Mouse (Mus musculus): ENCODE measurements at regions not wholly inside any gene's neighbourhood (a gene's known extent, or its start where the extent isn't known, plus 50 kb on each side); places are given as distances from the start of the nearest gene placed in this dataset.

DNA sequence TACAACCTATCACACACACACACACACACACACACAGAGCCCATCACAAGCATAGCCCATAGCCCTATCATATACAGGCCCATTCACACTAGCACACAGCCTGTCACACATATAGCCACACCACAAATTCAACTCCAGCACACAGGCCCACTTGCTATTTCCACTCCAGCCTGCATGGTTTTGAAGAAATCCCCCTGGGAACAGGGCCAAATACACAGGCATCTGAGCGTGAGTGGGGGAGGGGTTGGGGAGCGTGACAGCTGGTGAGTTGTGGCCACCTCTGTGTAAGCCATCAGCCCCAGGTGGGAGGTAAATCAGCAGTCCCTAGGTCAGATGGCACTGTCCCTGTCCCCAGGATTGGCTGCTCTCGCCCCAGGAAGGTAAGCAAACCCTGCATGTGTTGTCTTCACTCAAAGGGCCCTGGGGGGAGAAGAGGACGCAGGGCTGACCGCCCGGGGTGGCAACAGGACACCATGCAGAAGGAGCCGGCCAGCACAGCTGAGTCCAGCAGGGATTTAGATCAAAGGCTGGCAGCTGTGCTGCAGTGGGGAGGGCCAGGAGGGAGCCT is 153.6 kb upstream of the Gm3448 start:
- no peak for DNase-seq (ENCODE audit: low read depth, low spot score)

DNA sequence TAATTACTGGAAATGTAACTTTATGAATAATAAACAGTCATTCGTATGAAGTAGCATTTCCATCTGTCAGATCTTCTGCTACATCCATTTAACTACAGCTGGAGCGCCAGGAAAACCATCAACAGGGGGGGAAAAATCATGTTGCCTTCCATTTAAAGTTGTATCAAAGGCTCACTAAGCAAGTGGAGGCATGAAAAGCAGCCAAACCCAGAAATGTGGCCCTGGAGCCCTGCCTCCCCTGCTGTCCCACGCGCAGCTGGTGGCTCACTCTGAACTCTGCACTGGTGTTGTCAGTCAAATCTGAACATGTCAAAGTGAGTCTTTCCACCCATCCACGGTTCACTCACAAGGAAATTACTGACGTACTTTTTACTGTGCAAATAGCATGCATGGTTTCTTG is 152.5 kb upstream of the Gm3448 start:
- no peak for DNase-seq (ENCODE audit: low read depth, low spot score)

DNA sequence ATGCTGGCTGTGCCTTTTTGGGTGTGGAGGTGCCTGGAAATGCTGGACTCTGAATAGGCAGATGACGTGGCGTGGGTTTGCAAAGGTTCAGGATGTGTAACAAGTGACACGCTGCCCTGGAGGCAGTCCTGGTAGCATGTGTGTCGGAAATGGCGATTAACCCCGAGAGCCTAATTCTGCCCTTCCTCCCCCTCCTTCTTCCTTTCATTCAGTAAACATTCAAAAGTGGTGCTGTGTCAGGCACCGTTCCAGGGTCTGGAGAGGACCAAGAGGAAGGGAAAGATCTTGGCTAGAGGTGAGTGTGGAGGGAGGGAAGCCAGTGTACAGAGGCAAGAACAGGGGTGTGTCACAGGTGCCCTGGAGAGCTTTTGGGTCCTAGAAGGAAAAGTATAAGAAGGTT is 151.5 kb upstream of the Gm3448 start:
- DNase-seq (ENCODE audit: low read depth, low spot score), result no peak

DNA sequence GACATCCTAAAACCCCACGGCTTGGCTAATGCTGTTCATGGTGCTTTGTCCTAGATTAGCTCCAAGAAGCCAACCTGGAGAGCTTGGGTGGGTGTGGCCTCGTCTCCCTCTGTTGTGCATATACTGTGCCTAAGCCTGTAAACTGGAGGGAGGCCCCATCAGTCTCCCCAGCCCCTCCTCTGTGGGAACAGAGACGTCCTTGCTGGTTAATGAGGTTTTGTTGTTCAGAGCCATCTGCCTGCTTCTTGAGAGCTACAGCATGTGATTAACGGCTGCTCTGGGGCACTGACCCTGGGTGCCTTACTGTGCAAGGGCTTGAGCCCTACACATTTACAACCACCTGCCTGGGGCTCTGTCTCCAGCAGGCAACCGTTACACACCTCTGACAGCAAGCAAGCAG is 143.9 kb upstream of the Gm3448 start:
- peak; percentile 53 for DNase-seq (ENCODE audit: low read depth, low spot score)

DNA sequence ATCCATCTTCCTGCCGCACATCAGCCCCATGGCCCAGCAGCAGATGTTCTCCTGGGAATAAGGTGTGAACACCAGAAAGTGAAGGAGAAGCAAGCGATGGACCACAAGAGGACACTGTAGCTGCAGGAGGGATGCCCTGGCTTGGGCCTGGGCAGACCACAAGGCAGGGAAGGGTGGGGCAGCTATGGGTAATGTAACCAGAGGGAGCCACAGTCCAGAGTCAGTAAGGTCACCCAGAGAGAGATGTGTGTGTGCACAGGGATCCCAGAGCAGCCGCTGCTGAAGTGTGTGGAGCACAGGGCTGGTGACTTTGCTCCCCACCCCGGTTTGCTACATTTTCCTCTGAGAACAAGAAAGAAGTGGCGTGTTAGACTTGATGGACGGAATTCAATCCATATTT is 142.5 kb upstream of the Gm3448 start:
- no peak for DNase-seq (ENCODE audit: low read depth, low spot score)

DNA sequence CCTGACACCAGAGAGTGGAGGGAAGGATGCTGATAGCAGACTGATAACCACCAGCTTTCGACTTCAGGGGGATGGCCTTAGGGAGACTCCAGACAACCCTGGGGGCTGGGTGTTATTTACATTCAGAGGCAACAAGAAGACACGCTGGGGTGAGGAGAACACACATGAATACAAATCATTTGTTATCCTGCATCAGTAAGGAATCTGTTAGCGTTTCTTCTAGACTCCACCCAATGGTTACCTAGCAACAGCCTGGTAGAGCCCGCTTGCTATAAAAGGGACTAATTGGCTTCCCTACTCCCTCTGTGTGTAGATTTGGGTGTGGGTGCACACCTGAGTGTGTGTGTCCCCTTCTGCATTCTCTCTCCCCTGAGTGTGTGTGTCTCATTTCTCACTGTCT is 140.8 kb upstream of the Gm3448 start:
- DNase-seq (ENCODE audit: low read depth, low spot score), result peak; percentile 75

DNA sequence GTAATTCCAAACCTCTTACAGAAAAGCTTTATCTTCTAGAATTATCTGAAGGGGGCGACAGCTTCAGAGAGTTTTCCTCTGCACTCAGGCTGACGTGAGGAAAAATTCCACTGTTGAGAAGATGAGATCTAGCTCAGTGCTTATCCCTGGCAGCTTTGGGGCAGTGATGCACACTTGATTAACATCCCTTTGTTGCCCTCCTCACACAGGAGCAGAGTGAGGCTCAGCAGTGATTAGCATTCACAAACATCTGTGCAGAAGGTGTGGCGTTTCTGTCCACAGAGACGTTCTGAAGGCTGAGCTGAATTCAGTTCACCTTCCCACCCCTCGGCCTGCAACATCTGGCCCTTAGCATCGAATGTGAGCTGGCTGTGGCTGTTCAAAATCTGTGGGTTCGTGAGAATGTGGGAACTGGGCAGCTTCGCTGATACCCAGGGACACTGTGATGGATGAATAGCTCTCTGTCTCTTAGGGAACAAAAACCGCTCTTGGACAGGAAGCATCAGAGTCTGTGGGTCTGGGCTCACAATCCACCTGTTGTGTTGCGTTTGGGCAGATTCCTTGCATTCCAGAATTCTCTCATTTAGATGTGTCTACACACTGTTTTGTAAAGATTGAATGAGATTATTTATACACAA is 139.0 kb upstream of the Gm3448 start:
- DNase-seq (ENCODE audit: low read depth, low spot score), result peak; percentile 22

DNA sequence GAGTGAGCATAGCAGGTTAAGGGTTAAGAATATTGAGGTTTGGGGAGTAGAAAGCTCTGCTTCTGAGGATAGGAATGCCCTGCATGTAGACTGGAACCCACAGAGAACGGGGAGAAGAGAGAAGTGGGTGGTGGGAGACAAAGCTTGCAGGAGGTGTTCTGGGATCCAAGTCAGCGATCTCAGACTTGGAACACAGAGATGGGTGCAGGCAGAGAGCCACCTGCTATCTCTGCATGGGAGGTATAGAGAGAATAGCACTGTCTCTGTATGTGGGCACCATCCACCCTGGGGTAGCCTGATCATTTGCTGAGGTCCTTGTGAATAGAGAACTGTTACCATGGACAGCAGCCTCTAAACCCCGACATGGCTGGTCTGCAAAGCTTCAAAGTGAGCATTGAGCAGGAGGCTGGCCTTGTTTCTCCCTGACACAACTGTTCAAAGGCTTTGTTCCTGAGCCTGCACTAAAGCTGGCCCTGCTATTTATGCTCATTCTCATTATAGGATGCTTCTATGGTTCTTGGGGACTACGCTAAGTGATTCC is 138.1 kb upstream of the Gm3448 start:
- DNase-seq (ENCODE audit: low read depth, low spot score), result peak; percentile 26

DNA sequence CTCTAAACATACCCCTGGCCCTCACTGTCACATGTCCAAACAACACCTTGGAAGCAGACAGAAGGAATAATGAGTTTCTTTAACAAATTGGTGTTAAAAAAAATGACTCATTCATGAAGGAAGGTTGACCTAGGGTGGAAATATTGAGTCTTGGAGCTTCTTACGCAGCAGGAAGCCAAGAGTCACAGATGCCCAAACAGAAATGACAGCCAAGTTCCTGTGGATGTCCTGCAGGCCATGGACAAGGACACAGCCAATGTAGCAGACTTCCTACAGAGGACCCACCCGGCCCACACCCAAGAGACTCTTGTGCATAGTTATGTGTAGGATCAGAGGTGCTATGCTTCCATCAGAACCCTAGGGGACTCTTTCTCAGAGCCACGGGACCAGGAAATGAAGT is 136.1 kb upstream of the Gm3448 start:
- DNase-seq (ENCODE audit: low read depth, low spot score), result no peak

DNA sequence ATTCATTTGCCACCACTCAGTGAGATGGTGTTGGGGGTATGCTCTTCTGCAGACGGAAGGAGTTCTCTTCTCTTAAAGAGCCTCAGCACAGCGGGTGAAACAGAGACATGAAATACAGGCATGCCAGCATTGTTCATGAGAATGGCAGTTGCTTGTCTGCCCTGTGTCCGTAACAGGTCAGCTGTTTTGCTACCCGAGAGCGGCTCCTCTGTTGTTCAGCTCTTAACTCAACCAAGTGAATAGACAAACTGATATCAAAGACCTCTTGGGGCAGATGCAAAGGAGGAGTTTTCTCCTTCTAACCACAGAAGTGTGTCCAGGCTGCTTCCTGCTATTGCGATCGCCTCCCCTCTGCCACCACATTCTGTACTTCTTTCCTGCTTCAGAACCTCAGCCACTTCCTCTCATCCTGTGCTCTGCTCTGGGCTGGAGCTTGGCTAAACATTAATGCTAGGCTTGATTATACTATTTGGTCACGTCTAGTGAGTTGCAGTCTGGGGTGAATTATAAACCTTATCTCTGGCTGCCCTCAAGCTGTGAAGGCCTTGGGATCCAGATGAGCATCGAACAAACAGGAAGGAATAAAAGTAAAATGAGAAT is 133.1 kb upstream of the Gm3448 start:
- no peak for DNase-seq (ENCODE audit: low read depth, low spot score)

DNA sequence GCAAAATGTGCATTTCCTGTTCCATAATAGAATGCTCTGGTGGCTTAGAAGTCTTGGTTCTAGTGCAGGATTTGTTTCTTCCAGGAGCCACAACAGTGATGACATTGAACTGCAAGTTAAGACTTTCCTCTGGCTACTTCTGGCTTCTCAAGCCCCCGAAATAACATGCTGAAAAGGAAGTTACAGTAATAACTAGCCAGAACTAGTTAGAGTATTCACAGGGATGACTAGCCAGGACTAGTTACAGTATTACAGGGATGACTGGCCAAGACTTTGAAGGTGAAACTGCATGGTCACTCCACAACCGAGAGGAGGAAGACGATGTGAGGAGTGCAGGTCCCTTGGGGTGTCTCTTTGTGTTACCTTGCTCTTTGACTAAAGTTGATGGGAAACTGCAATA is 126.6 kb upstream of the Gm3448 start:
- no peak for DNase-seq (ENCODE audit: low read depth, low spot score)

DNA sequence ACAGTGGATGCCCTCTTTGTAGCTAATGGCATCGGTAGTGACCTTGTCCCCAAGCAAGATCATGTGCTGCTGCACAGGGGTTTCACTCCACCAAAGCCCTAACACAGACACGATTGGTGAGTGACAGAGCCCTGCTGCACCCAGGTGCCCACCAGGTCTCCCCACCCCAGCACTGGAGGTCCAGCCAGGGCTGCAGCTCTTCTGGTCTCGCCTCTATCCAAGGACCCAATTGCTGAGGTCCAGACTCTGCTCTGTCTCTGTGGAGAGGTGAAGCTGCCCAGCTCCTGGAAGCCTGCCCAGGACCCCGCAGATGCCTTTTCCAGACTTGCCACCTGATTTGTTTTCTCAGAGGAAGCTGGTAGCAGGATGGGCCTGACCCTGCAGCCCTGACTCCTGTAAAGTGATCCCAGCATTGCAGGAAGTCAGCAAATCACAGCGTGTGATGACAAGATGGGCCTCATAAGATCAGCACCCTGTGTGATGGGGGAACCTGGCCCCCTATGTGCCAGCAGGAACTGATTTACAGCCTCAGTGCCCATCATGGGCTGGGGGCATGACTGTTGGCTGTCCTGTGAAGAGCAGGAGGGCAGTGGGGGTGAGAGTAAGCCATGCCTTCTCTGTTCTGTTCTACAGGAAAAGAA is 116.5 kb upstream of the Gm3448 start:
- no peak for DNase-seq (ENCODE audit: low read depth, low spot score)

DNA sequence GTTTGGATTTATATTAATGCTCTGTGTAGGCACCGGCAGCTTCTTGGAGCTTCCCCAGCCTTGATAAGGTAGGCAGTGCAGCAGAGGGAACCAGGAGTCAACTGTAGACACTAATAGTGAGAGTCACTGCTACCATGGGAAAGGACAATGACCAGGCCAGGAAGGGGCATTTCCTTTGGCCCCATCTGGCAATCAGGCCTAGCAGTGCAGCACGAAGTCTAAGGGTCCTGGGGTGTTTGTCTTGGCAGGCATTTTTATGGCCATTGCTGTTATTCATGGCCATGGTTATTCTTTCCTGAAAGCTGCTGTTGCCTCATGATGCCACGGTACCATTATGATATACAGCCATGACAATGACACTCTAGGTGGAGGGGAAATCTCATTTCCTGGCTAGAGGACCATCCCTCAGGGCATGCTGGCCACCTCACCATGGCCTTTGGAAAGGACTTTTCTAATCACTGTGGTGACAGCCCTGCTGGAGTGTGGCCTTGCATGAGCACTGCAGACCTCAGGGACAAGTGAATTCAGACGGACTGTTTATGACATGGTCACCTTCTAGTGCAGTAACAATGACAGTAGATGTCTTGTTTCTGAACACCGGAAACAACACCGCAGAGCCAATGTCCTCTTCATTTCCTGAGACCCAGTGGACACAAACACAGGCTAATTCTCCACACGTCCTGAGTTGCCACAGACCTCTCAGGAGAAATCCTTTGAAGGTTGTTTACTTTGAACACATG is 111.8 kb upstream of the Gm3448 start:
- no peak for DNase-seq (ENCODE audit: low read depth, low spot score)

DNA sequence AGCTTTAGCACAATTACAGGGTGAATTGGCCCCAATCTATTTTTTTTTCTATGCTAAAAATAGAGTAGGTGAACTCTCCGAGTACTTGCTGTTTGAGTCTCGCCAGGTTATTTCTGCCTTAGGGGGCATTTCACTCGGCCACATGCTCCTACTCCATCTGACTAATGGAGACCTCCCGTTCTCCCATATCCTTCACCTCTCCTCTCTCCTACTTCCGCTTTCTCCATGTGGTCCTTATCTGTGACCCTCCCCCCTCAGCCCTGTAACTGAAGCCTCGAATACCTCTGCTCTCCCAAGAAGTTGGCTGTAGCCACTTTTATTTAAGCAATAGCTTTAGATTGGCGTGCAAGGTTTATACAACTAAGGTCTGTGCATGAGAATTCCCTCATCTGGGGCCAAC is 111.1 kb upstream of the Gm3448 start:
- no peak for DNase-seq (ENCODE audit: low read depth, low spot score)

DNA sequence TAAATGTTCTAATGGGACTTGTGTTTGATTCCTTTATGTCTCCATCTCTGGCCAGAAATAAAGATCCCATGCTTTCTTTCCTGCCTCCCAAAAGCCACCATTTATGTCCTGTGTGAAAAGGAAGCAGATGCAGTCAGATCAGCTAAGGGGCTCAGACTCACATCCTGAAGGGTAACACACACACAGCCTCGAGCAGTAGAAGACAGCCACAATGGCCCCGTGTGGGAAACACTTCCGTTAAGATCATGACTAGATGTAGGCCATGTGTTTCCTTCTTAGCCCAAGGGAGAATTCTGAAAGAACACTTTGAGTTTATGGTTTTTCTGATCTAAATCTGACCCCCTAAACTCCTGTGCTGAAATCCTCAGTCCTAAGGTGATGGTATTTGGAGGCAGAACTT is 110.4 kb upstream of the Gm3448 start:
- no peak for DNase-seq (ENCODE audit: low read depth, low spot score)

DNA sequence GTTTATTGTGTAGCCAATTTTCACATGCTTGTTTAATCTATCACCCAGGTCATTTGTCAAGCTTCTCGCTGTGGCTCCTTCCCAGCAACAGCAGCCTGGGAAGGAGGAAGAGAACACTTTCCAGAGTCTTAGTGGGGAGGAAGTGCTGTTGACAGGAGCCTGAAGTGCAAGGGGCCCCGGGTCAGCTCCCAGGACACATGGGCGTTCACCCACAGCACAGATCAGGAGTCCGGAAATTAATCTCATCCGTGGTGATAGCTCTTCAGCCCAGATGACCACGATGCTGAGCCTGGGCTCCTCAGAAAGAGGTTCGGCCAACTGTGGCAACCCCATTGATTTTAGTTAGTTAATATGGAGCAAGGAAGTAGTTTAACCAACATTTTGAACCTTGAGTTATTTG is 105.3 kb upstream of the Gm3448 start:
- no peak for DNase-seq (ENCODE audit: low read depth, low spot score)

DNA sequence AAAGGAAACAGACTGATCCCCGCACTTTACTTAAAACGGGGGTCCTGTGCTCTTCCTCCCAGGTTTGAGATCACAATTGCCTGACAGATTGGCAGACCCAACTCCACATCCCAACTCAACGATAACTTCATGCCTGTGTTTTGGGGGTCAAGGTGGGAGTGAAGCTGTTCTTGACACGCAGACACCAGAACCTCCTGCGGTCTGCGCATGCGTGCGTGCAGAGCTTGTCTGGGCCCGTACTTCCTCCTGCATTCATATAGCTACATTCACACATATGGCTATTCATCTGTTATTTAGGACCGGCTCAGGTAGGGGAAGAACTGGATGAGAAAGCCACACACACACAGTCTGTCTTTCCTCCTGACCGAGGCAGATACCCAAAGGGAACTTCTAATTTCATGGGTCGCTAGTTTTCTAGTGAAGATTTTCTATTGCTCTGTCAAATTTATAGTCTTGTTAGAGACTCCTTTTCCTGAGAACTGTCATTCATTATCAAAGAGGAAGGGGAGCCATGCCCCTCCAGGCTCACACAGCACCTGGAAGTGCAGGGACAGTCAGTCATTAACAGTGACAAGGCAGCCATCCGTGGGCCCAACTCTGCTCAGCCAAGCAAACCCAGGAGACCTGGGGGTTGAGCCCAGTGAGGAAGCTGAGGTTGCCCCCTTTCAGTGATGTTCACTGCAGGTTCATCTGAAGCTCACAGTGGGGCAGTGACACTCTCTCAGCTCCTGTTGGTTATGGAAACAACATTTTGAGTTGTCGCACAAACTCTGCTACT is 104.0 kb upstream of the Gm3448 start:
- DNase-seq (ENCODE audit: low read depth, low spot score), result no peak

DNA sequence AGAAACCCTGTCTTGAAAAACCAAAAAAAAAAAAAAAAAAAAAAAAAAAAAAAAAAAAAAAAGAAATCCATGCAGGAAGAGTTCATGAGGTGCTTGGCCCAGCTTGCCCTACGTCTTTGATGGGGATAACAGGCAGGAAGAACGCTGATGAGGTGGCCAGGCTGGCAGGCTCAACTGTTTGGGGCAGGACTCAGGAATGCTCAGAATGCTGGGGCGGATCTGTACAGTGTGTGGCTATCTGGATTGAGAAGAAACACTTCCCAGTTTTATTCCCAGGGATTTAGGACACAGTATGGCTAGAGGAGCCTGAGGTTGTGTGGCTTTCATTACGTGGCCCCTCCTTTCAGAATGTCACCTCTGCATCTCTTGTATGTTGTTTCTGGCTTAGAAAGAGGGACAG is 99.1 kb upstream of the Gm3448 start:
- DNase-seq (ENCODE audit: low read depth, low spot score), result peak; percentile 23
